Mouse (Mus musculus) ES-Bruce4 (cell line): ENCODE data around the gene Fermt3.
"Not testable (repeated sequence)": the region's sequence is repeated elsewhere in the genome, so short reads cannot be mapped to it uniquely, and the experiment has no call there.

Source experiments
- CTCF ChIP-seq: IDR thresholded peaks from one replicate; pipeline ENCODE4 v1.8.1; 2011; ENCODE audit warnings: low read depth, low read length
- EP300 ChIP-seq: IDR thresholded peaks from 2 replicates; pipeline ENCODE4 v1.6.1; 2011; ENCODE audit warnings: low read depth, low read length; ENCODE audit not compliant: insufficient read depth
- POLR2A ChIP-seq: IDR thresholded peaks from one replicate; pipeline ENCODE4 v1.8.1; 2011; ENCODE audit warnings: low read length; ENCODE audit not compliant: insufficient read depth

DNA sequence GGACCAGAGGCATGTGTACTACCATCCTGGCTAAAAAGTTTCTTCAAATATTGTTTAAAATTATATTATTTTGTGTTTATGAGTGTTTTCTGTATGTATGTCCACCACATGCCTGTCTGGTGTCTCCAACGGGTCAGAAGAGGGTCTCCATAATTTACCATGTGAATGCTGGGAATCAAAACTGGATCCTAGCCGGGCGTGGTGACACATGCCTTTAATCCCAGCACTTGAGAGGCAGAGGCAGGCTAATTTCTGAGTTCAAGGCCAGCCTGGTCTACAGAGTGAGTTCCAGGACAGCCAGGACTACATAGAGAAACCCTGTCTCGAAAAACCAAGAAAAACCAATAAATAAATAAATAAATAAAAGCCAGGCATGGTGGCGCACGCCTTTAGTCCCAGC is 28.1 kb downstream of the Fermt3 start:
- not testable (repeated sequence) for TF ChIP-seq POLR2A, CTCF, EP300
